Mouse (Mus musculus) hindbrain, embryonic 10.5 days (tissue): ENCODE data around the gene Ms4a14. TPM values are rescaled to one million over a fixed set of nuclear protein-coding genes. Genes with fewer than 3 reads are reported as not detected.
A peak's percentile ranks its signal among the peaks of the same experiment; 100 is the strongest.
"Not testable (repeated sequence)": the region's sequence is repeated elsewhere in the genome, so short reads cannot be mapped to it uniquely, and the experiment has no call there.

Experiments used
- DNase-seq: peaks from one replicate; pipeline ENCODE4 v3.0.0-alpha.2; 2017; ENCODE audit warnings: low spot score
- H3K27ac ChIP-seq: fragments of 300-500 bp; sonication (generic); 2 replicates; pipeline ENCODE4 v1.5.1; 2016; ENCODE audit warnings: mild to moderate bottlenecking, moderate library complexity
- H3K27me3 ChIP-seq: fragments of 300-500 bp; sonication (generic); 2 replicates; pipeline ENCODE4 v1.6.1; 2016; ENCODE audit warnings: mild to moderate bottlenecking; ENCODE audit not compliant: poor library complexity, insufficient read depth, severe bottlenecking
- H3K36me3 ChIP-seq: fragments of 300-500 bp; sonication (generic); 2 replicates; pipeline ENCODE4 v1.6.1; 2016; ENCODE audit warnings: mild to moderate bottlenecking, moderate library complexity
- H3K4me1 ChIP-seq: fragments of 300-500 bp; sonication (generic); replicated peaks from 2 replicates; pipeline ENCODE4 v1.6.1; 2016; ENCODE audit warnings: mild to moderate bottlenecking
- H3K4me3 ChIP-seq: fragments of 300-500 bp; sonication (generic); 2 replicates; pipeline ENCODE4 v1.5.1; 2016; ENCODE audit warnings: mild to moderate bottlenecking, moderate library complexity
- H3K9me3 ChIP-seq: fragments of 300-500 bp; sonication (generic); 2 replicates; pipeline ENCODE4 v1.6.1; 2016; ENCODE audit warnings: mild to moderate bottlenecking, moderate library complexity
- WGBS: fragments of 180-500 bp; shearing (Covaris S2); methylation state at CpG from one replicate; pipeline ENCODE4 v1.1.7; 2016; 5-methylcytosine and 5-hydroxymethylcytosine counted together
- polyA plus RNA-seq: library from polyadenylated mRNA; unstranded; fragments of >200 nt; fragmentation: Nextera tagmentation; extraction: Ambion mirVana; gene quantifications from 2 replicates; pipeline ENCODE4 v1.2.1, GENCODE M21; 2016

Gene Ms4a14
- polyA plus RNA-seq, 1 experiment from 2014 or later: 0.08 TPM

- H3K4me3 ChIP-seq: peak overlapping the region; percentile 46
- not testable (repeated sequence) for H3K36me3 ChIP-seq, H3K27me3 ChIP-seq, H3K9me3 ChIP-seq, H3K27ac ChIP-seq, H3K4me1 ChIP-seq
- whole genome bisulfite sequencing: 9% methylated on average over 3 of the region's 3 CpGs
- peak; percentile 6 for DNase-seq
These were observed 20.6 kb downstream of the Ms4a14 start for GRCm38 (mm10) chr19:11293616-11294015.

GRCm38 (mm10) chr19:11292990-11293389 is 21.3 kb downstream of the Ms4a14 start:
- Histone ChIP-seq H3K27ac (peak overlapping the region; percentile 80), H3K36me3 (no peaks in the 10 kb centered on the region), H3K9me3 (no peaks in the 10 kb centered on the region), H3K4me1 (0 out of 2 replicates have a peak, but pooled peaks cover 3% of the 10 kb centered on the region), H3K4me3 (peak overlapping the region; percentile 46), H3K27me3 (no peaks in the 10 kb centered on the region)
- WGBS: 13% methylated on average over 12 of the region's 12 CpGs
- peak; percentile 41 for DNase-seq

- no peak within 1 kb of the TSS for H3K27ac ChIP-seq
- no peaks in the 10 kb centered on the region for H3K36me3 ChIP-seq
- 88% methylated on average over 2 of the region's 2 CpGs for WGBS
- H3K4me1 ChIP-seq: no peaks in the 10 kb centered on the region
- DNase-seq: no peak
- no peaks in the 10 kb centered on the region for H3K27me3 ChIP-seq
- no peak within 1 kb of the TSS for H3K4me3 ChIP-seq
- H3K9me3 ChIP-seq: no peaks in the 10 kb centered on the region
These were observed 30.5 kb downstream of the Ms4a14 start, which contains the start of gene Ms4a5 for GRCm38 (mm10) chr19:11283773-11284172. Gene Ms4a5, minus strand, starts transcription at chr19:11283873.

- no peak overlapping the region for H3K27ac ChIP-seq
- H3K4me3 ChIP-seq: no peak overlapping the region
- no peaks in the 10 kb centered on the region for H3K36me3 ChIP-seq
- no peaks in the 10 kb centered on the region for H3K9me3 ChIP-seq
- no peaks in the 10 kb centered on the region for H3K4me1 ChIP-seq
- no peak for DNase-seq
- no peaks in the 10 kb centered on the region for H3K27me3 ChIP-seq
- WGBS: 85% methylated on average over 3 of the region's 3 CpGs
These were observed 34.0 kb downstream of the Ms4a14 start for GRCm38 (mm10) chr19:11280223-11280622.

- Histone ChIP-seq H3K27me3 (no peaks in the 10 kb centered on the region), H3K27ac (no peak overlapping the region), H3K9me3 (no peaks in the 10 kb centered on the region), H3K36me3 (no peaks in the 10 kb centered on the region), H3K4me3 (no peak overlapping the region), H3K4me1 (no peaks in the 10 kb centered on the region)
- DNase-seq: no peak
- 77% methylated on average over 5 of the region's 5 CpGs for WGBS
These were observed 37.8 kb downstream of the Ms4a14 start for GRCm38 (mm10) chr19:11276431-11276830.

GRCm38 (mm10) chr19:11266956-11267355 is 47.3 kb downstream of the Ms4a14 start:
- H3K9me3 ChIP-seq: no peaks in the 10 kb centered on the region
- no peak overlapping the region for H3K27ac ChIP-seq
- H3K27me3 ChIP-seq: no peaks in the 10 kb centered on the region
- 80% methylated on average over 4 of the region's 4 CpGs for WGBS
- no peaks in the 10 kb centered on the region for H3K4me1 ChIP-seq
- no peak for DNase-seq
- no peak overlapping the region for H3K4me3 ChIP-seq
- H3K36me3 ChIP-seq: no peaks in the 10 kb centered on the region

- Histone ChIP-seq H3K27me3 (no peaks in the 10 kb centered on the region), H3K4me1 (no peaks in the 10 kb centered on the region), H3K4me3 (no peak within 1 kb of the TSS), H3K27ac (no peak within 1 kb of the TSS), H3K9me3 (no peaks in the 10 kb centered on the region), H3K36me3 (no peaks in the 10 kb centered on the region)
- 88% methylated on average over 8 of the region's 8 CpGs for WGBS
- DNase-seq: no peak
These were observed 48.0 kb downstream of the Ms4a14 start, which contains the start of gene Ms4a1 for GRCm38 (mm10) chr19:11266052-11266845. Gene Ms4a1, minus strand, starts transcription at chr19:11266241.

- no peaks in the 10 kb centered on the region for H3K36me3 ChIP-seq
- no peak overlapping the region for H3K4me3 ChIP-seq
- DNase-seq: no peak
- no peaks in the 10 kb centered on the region for H3K9me3 ChIP-seq
- 86% methylated on average over 9 of the region's 9 CpGs for WGBS
- no peaks in the 10 kb centered on the region for H3K4me1 ChIP-seq
- H3K27me3 ChIP-seq: no peaks in the 10 kb centered on the region
- no peak overlapping the region for H3K27ac ChIP-seq
These were observed 49.6 kb downstream of the Ms4a14 start for GRCm38 (mm10) chr19:11264602-11265185.

GRCm38 (mm10) chr19:11263549-11263948 is 50.7 kb downstream of the Ms4a14 start:
- H3K36me3 ChIP-seq: no peaks in the 10 kb centered on the region
- H3K4me3 ChIP-seq: no peak overlapping the region
- DNase-seq: no peak
- 88% methylated on average over 3 of the region's 3 CpGs for WGBS
- H3K27ac ChIP-seq: no peak overlapping the region
- no peaks in the 10 kb centered on the region for H3K4me1 ChIP-seq
- no peaks in the 10 kb centered on the region for H3K9me3 ChIP-seq
- no peaks in the 10 kb centered on the region for H3K27me3 ChIP-seq

GRCm38 (mm10) chr19:11262932-11263331 is 51.3 kb downstream of the Ms4a14 start:
- WGBS: 77% methylated on average over 4 of the region's 4 CpGs
- H3K36me3 ChIP-seq, H3K27me3 ChIP-seq: not testable (repeated sequence)

GRCm38 (mm10) chr19:11261522-11261921 is 52.7 kb downstream of the Ms4a14 start:
- H3K4me3 ChIP-seq: no peak overlapping the region
- no peak for DNase-seq
- no peak overlapping the region for H3K27ac ChIP-seq
- H3K4me1 ChIP-seq: no peaks in the 10 kb centered on the region
- no peaks in the 10 kb centered on the region for H3K9me3 ChIP-seq
- 91% methylated on average over 2 of the region's 2 CpGs for WGBS
- H3K27me3 ChIP-seq: no peaks in the 10 kb centered on the region
- H3K36me3 ChIP-seq: no peaks in the 10 kb centered on the region

More at GRCm38 (mm10) chr19:11262932-11263331, 51.3 kb downstream of the Ms4a14 start:
- H3K27ac ChIP-seq, H3K9me3 ChIP-seq, H3K4me1 ChIP-seq, H3K4me3 ChIP-seq, DNase-seq: not testable (repeated sequence)
